Mouse (Mus musculus) erythroblast, embryonic 14.5 days (primary cell): ENCODE measurements at regions not wholly inside any gene's neighbourhood (a gene's known extent, or its start where the extent isn't known, plus 50 kb on each side); places are given as distances from the start of the nearest gene placed in this dataset.

Experiments
- GATA1 ChIP-seq: IDR thresholded peaks from 2 replicates; pipeline ENCODE4 v1.6.1; 2012; ENCODE audit warnings: low read length, inconsistent platforms, mixed read lengths
- TAL1 ChIP-seq: IDR thresholded peaks from 3 replicates; pipeline ENCODE4 v1.6.1; 2012; ENCODE audit warnings: low read length, inconsistent platforms, mixed read lengths

DNA sequence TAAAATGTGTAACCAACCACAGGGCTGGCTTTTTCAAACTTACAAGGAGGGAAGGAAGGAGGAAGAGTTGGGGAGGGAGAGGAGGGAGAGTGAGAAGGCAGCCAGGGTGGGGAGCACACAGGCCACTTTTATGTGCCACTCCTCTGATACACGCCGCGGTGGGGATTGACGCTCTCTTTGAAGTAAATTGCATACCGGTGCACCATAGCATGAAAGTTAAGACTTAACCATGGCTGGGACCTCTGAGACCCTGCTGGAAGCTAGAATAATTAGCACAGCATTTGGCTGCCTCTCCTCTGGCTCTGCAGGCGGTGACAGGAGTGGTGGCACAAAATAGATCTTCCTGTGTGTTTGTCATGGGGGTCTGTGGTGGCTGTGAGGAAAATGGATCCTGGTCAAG, 380.7 kb downstream of the H2al1j start:
- TF ChIP-seq TAL1 (no peak), GATA1 (no peak)
